9 mouse cellular contexts compared by ENCODE assay signal in genomic region chr16:18108221-18108966, GRCm38 (mm10). TPM values are rescaled to one million over a fixed set of nuclear protein-coding genes. Genes with fewer than 3 reads are reported as not detected.
DNase-seq lines count a peak whose midpoint lies in the region; ATAC-seq and TF ChIP-seq lines count a peak whose summit lies in the region.
"Had no signal": no experiment of that assay in that cellular context is flagged by ENCODE, and none has a peak within 500 bp of the region (broad histone marks: within the 10 kb centered on the region; RNA-seq: fewer than 3 reads in every experiment).

No protein-coding gene starts in this region.

- no peak overlapping the region for H3K4me2 ChIP-seq in midbrain, embryonic 16.5 days (ENCODE audit: low read length)

- ATAC-seq in midbrain, embryonic 16.5 days, result peak; percentile 86

- no peak overlapping the region for H3K4me3 ChIP-seq in kidney, adult 2 months (ENCODE audit: insufficient read depth, low read depth, low read length)
- no peak overlapping the region for H3K4me3 ChIP-seq in midbrain, embryonic 16.5 days (ENCODE audit: low read depth, low read length)

- peaks cover 5% of the 10 kb centered on the region; the same call in 1 of the 2 replicates for H3K4me1 ChIP-seq in kidney, adult 2 months (ENCODE audit: control insufficient read depth, insufficient read depth, low read length)
- no peaks in the 10 kb centered on the region for H3K4me1 ChIP-seq in midbrain, embryonic 16.5 days (ENCODE audit: control insufficient read depth, insufficient read depth, low read length)

- H3K36me3 ChIP-seq in kidney, adult 2 months (ENCODE audit: control insufficient read depth, insufficient read depth, low read length), result no peaks in the 10 kb centered on the region
- no peaks in the 10 kb centered on the region for H3K36me3 ChIP-seq in midbrain, embryonic 16.5 days (ENCODE audit: control insufficient read depth, insufficient read depth, low read length)
- H3K36me3 ChIP-seq: G1E had no signal

- H3K27ac ChIP-seq in kidney, adult 2 months (ENCODE audit: insufficient read depth, low read depth, low read length), result no peak overlapping the region
- no peak overlapping the region for H3K27ac ChIP-seq in midbrain, embryonic 16.5 days (ENCODE audit: low read length)

- H3K9ac ChIP-seq in midbrain, embryonic 16.5 days (ENCODE audit: low read depth, low read length), result no peak overlapping the region

- TF ChIP-seq CTCF in kidney, adult 2 months (conservative IDR thresholded peaks at IDR 0.05; ENCODE audit: insufficient read depth, insufficient read length, low read depth, low read length), result peak; percentile 98

- intact Hi-C loops in gastrocnemius, postnatal 14 days (cut with DNase I; ENCODE audit: low total_unique reads), result no loop called here

- no peaks in the 10 kb centered on the region for H3K27me3 ChIP-seq in kidney, adult 2 months (replicated peaks; ENCODE audit: control insufficient read depth, insufficient read depth, low read length)
- H3K27me3 ChIP-seq in midbrain, embryonic 16.5 days (ENCODE audit: control insufficient read depth, insufficient read depth, low read depth, low read length), result no peaks in the 10 kb centered on the region

- no peak for TF ChIP-seq POLR2A in kidney, adult 2 months (IDR thresholded peaks at IDR 0.05; ENCODE audit: low read depth, low read length)

- WGBS in kidney, adult 2 months, result 48% methylated on average over 5 of the region's 5 CpGs
- WGBS in midbrain, embryonic 16.5 days, result 54% methylated on average over 5 of the region's 5 CpGs

- no peaks in the 10 kb centered on the region for H3K9me3 ChIP-seq in midbrain, embryonic 16.5 days (replicated peaks; ENCODE audit: control insufficient read depth, low read length, poor library complexity, severe bottlenecking)

- DNase-seq in heart, adult 8-10 months (ENCODE audit: low spot score), result peak; percentile 50
- DNase-seq in heart, adult 11 months, result no peak
- peak; percentile 94 for DNase-seq in cerebellum, postnatal 25 days
- peak; percentile 65 for DNase-seq in gastrocnemius, postnatal 14 days
- DNase-seq in kidney, adult 2 months, result peak; percentile 90
- peak; percentile 57 for DNase-seq in liver
- DNase-seq in spleen, postnatal 36 days (ENCODE audit: low spot score in 2 of 2), result peak; percentile 41 to 46

RNA-seq across cellular contexts. Expression of gene Prodh, which starts 18.4 kb away (rescaled TPM):
- total RNA-seq in heart, adult 8-10 months (2022), result 10 to 100 TPM; 12.9 to 36.7 (median 16.9) TPM
- total RNA-seq in gastrocnemius, postnatal 14 days (2021), result 10 to 100 TPM in 1 of 2 experiments, 1 to 10 TPM in 1; 2.7 to 11.8 TPM
- polyA plus RNA-seq in kidney, adult 2 months (2012; rRNA removed), result 397 and 415 TPM in 2 replicates
- polyA plus RNA-seq in midbrain, embryonic 16.5 days (2015; fragmentation: Nextera tagmentation; extraction: Ambion mirVana), result 3.6 and 4.1 TPM in 2 replicates

RNA-seq across cellular contexts. Expression of gene Rtn4r, which starts 19.0 kb away (rescaled TPM):
- total RNA-seq in heart, adult 8-10 months (2022), result 1 to 10 TPM; 2.8 to 4.7 (median 3.8) TPM
- under 1 TPM; 0.18 to 0.21 TPM for total RNA-seq in gastrocnemius, postnatal 14 days (2021)
- polyA plus RNA-seq in kidney, adult 2 months (2012; rRNA removed), result 18.9 and 26.7 TPM in 2 replicates
- 26.6 and 29.7 TPM in 2 replicates for polyA plus RNA-seq in midbrain, embryonic 16.5 days (2015; fragmentation: Nextera tagmentation; extraction: Ambion mirVana)
- polyA plus RNA-seq: G1E had no signal

RNA-seq across cellular contexts. Expression of gene Dgcr6, which starts 55.7 kb away (rescaled TPM):
- 10 to 100 TPM; 40.3 to 52.7 (median 40.4) TPM for total RNA-seq in heart, adult 8-10 months (2022)
- total RNA-seq in gastrocnemius, postnatal 14 days (2021), result 10 to 100 TPM; 26.6 to 28.5 TPM
- 135 and 142 TPM in 2 replicates for polyA plus RNA-seq in kidney, adult 2 months (2012; rRNA removed)
- 155 and 157 TPM in 2 replicates for polyA plus RNA-seq in midbrain, embryonic 16.5 days (2015; fragmentation: Nextera tagmentation; extraction: Ambion mirVana)
